Mouse (Mus musculus): ENCODE data around the gene Cadm1.

DNA sequence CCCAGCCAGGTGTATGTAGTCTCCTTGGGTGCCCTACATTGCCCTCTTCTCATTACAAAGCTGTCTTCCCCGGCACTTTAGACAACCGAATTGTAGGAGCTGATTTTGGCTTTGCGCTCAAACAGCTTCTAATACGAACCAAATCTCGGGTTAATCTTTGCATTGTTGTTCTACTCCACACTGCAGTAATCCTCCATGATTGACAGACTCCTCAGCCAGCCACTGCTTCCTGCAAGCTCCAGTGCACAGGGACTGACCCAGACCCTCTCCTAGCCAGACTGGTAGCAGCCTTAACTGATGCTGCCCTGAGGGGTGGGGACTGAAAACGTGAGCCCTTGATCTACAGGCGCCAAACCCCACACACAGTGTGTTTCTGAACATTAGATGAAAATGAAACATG lies 275.7 kb downstream of the Cadm1 start:
- no peak for TF ChIP-seq CTCF (IDR thresholded peaks at IDR 0.05)
- no peak for TF ChIP-seq EP300 (IDR thresholded peaks at IDR 0.05)
